Mouse (Mus musculus) ES-E14 (cell line): Measurements from ENCODE around the gene Il10.

Experiments used
- CHD2 ChIP-seq: IDR thresholded peaks from 2 replicates; pipeline ENCODE4 v1.6.1; 2014; ENCODE audit warnings: mild to moderate bottlenecking, low read depth, low read length, inconsistent platforms
- HCFC1 ChIP-seq: IDR thresholded peaks from 2 replicates; pipeline ENCODE4 v1.6.1; 2012; ENCODE audit warnings: low read length, inconsistent platforms, borderline replicate concordance; ENCODE audit not compliant: insufficient read depth
- ZC3H11A ChIP-seq: IDR thresholded peaks from 2 replicates; pipeline ENCODE4 v1.6.1; 2012; ENCODE audit warnings: low read depth, mild to moderate bottlenecking, inconsistent platforms, low read length, borderline replicate concordance

DNA sequence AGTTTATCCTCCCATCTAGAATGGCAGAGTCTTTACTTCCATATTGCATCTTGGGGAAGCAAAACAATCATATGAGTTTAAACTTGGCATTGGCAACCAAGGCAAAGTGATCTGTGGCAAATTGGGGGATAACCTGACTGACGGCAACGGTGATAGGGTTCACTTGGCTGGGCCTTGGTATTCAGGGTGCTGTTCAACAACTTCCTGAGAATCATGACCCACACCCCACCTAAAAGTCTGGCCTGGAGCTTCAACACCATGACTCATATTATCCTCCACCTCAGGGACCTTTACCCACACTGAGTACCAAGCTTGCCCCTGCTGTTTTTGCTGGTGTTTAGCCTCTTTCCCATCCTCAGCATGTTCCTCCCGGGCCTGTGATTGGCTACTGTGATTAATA is 19.3 kb upstream of the Il10 start:
- TF ChIP-seq CHD2 (no peak), HCFC1 (no peak), ZC3H11A (no peak)
